Mouse (Mus musculus) heart, adult 2 months (tissue): ENCODE measurements around the gene Nfs1.
A peak's percentile ranks its signal among the peaks of the same experiment; 100 is the strongest.

Source experiments
- CTCF ChIP-seq: fragments of 200-600 bp; IDR thresholded peaks from 2 replicates; pipeline ENCODE4 v1.8.1; 2022; ENCODE audit warnings: antibody characterized with exemption, mild to moderate bottlenecking, moderate library complexity
- POLR2A ChIP-seq: fragments of 200-500 bp; IDR thresholded peaks from 2 replicates; pipeline ENCODE4 v1.6.1; 2011; ENCODE audit warnings: mild to moderate bottlenecking, low read depth, low read length, control low read depth; ENCODE audit not compliant: insufficient read depth

GRCm38 (mm10) chr2:156143953-156144724 lies at the start of gene Nfs1, which contains the start of gene Romo1:
- TF ChIP-seq POLR2A (peak; percentile 83), CTCF (peak; percentile 62)
